Mouse (Mus musculus): ENCODE results near the gene Spata31d1d.

DNA sequence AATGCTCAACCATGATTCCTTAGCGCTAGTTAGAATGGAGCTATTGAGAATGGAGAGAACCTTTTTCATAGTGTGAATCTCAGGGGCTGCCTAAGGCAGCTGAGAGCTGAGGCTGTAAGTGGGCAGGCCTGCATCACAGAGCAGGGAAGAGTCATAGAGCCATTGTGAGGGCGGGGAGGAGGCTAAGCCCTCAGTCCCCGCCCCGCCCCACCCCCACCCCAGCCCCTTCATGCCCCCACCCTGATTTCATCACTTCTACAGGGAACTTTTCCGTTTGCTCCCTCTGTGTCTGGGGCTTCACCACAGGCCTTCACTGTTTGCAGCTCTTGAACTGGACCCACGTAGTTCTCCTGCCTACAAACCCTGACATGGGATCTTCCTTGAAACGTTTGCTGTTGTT is at the start of gene Spata31d1d:
- TF ChIP-seq EP300 (IDR thresholded peaks at IDR 0.05; ENCODE audit: low read depth) (no peak), CTCF (IDR thresholded peaks at IDR 0.05; ENCODE audit: low read depth) (no peak)

Measured in liver, embryonic 14.5 days (tissue).